Mouse (Mus musculus): ENCODE measurements at regions not wholly inside any gene's neighbourhood (a gene's known extent, or its start where the extent isn't known, plus 50 kb on each side); places are given as distances from the start of the nearest gene placed in this dataset.
"Not testable (repeated sequence)": the region's sequence is repeated elsewhere in the genome, so short reads cannot be mapped to it uniquely, and the experiment has no call there.

GRCm38 (mm10) chr4:3342165-3342564, 157.0 kb upstream of the Vmn1r3 start:
- ATAC-seq (replicated peaks; ENCODE audit: poor library complexity), result not testable (repeated sequence)

All from megakaryocyte progenitor cell, adult 5-6 weeks (primary cell).